In the genomic region with DNA sequence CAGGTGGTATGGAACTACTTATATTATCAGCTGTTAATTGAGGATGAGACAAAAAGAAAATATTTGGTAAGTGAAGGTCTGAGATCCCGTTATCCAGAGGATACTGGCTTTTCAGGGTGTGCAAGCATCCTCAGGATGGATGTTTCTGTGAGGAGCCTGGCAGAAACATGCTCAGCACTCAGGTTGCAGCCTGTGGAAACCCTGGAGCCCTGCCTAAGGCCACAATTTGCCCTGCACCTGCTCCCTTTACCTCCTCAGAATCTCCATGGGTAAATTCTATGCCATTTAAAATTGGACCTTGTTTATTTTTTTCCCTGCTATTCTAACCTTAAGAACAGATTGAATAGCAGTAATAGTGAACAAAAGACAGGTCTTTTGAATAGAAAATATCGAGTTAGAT, we compare ENCODE assay signal across 10 mouse cellular contexts.
"Had no signal": no experiment of that assay in that cellular context is flagged by ENCODE, and none has a peak within 500 bp of the region (broad histone marks: within the 10 kb centered on the region; RNA-seq: fewer than 3 reads in every experiment).

No protein-coding gene starts in this region.

- DNase-seq: lung, adult 2 months; lung, postnatal 14 days; lung, postnatal 36 days; right cerebral cortex, postnatal 14 days; thymus, adult 2 months; thymus, postnatal 25 days; thymus, postnatal 4 days had no signal

- ATAC-seq: lung, postnatal 0 days; midbrain, embryonic 13.5 days; midbrain, embryonic 15.5 days had no signal
